Mouse (Mus musculus): ENCODE results near the gene Ddx31.

The Ddx31 gene

GRCm38 (mm10) chr2:28840222-28840951, at the start of gene Ddx31, which contains the start of gene Gtf3c4:
Gene Ddx31, plus strand, starts transcription at chr2:28840406.
Gene Gtf3c4, minus strand, starts transcription at chr2:28840360.
- in situ Hi-C loops (cut with MboI): no loop called here

GRCm38 (mm10) chr2:28792931-28793610, 47.1 kb upstream of the Ddx31 start:
- in situ Hi-C loops (cut with MboI): no loop called here

- in situ Hi-C loops (cut with MboI): no loop called here
Measured at GRCm38 (mm10) chr2:28794623-28795022, 45.6 kb upstream of the Ddx31 start.

DNA sequence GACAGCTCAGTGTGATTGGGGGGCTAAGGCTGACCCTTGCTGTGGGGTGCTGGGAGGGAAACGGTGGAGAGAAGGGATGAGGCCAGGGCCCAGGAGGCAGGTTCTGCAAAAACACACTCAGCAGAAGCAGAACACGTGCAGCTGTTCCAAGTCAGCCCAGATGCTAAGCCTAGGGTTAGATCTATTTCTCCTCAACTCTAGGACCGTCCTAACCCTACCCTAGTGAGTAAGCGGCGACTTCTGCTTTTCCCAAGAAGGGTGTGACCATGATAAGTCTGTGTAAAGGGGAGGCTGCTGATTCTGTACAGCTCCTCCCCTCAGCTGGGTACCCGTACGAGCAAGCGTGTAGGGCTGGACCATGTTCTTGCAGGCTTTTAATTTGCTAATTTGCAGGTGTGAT, 43.9 kb upstream of the Ddx31 start:
- in situ Hi-C loops (cut with MboI): no loop called here

DNA sequence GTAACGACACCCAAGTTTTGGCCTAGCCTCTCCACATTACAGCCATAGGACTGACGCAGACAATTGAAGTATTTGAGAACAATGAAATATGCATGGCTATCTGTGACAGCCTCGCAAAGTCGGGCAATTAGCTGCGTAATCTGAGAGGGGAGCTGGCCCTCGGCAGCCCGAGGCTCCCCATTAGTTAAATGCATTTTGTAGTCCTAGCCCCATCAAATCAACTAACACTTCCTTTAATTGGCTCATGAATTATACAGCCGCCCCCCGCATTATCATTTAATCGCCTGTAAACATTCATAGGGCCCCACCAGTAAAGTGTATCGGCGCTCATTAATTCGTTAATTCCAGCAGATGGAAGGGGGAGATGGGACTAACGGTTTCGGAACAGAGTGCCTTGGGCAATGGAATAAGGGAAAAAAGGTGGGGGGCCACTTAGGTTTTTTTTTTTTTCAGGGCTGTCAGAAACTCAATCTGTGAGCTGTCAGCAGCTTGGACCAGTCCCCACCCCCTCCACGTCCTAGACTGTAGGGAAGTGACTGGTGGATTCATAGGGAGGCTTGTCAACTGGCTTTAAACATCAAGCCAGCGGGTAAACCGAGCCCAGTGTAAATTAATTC, 42.6 kb upstream of the Ddx31 start:
- in situ Hi-C loops (cut with MboI): no loop called here

GRCm38 (mm10) chr2:28798390-28798789, 41.8 kb upstream of the Ddx31 start:
- in situ Hi-C loops (cut with MboI): no loop called here

DNA sequence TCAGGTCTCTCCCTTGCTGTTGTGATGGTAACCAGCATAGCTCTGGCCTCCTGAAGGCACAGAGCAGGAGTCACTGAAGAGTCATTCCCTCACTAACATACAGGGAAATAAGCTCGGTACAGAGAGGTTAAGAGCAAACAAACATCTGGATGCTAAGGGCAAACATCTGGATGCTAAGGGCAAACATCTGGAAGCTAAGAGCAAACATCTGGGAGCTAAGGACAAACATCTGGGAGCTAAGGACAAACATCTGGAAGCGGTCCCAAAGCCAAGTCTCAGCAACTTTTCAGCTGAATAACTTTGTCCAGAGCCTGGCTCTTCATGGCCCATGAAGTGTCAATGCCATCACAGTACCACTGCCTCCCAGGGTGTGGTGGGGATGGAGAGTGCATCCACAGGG, 40.6 kb upstream of the Ddx31 start:
- in situ Hi-C loops (cut with MboI): no loop called here

GRCm38 (mm10) chr2:28803406-28803805, 36.8 kb upstream of the Ddx31 start:
- in situ Hi-C loops (cut with MboI): no loop called here

- in situ Hi-C loops (cut with MboI): no loop called here
Measured at GRCm38 (mm10) chr2:28808841-28809240, 31.4 kb upstream of the Ddx31 start.

DNA sequence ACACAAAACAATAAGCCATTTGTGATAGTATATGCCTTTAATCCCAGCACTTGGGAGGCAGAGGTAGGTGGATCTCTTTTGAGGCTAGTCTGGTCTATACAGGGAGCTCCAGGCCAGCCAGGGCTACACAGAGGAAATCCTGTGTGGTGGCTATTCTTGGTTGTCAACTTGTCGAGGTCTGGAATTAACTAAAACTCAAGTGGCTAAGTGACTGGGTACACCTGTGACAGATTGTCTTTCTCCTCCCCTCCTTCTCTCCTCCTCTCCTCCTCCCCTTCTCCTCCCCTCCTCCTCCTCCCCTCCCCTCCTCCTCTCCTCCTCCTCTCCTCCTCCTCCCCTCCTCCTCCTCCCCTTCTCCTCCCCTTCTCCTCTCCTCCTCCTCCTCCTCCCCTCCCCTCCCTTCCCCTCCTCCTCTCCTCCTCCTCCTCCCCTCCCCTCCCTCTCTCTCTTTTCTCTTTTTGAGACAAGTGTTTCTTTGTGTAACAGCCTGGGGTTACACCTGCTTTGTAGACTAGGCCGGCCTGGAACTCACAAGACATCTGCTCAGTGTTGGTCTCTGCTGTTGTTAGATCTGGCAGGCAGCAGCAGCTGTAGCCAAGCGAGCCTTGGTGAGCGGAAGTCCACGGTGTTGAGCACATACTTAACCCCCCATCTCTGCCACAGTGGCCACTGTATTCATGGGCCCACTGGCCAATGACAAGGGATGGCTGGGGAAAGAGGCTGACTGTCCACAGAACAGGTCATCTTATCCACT, 29.8 kb upstream of the Ddx31 start:
- in situ Hi-C loops (cut with MboI): no loop called here

DNA sequence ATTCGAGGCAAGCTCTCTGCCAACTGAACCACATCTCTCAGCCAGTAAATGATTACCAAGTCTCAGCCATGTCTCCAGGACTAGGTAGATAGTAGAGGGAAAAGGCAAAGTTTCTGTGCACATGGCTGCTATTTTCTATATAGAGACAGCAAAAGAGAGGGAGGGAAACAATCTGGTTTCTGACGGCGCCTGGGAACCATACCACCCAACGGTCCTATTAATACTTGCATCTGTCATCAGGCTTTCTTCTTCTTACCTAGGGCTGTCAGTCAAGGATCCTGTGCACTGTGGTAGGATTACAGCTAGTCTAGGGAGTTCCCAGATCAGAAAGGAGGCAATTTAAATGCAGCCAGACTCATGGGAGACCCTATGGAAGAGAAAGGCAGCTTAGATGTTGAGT, 21.3 kb upstream of the Ddx31 start:
- in situ Hi-C loops (cut with MboI): no loop called here

- in situ Hi-C loops (cut with MboI): no loop called here
Measured at GRCm38 (mm10) chr2:28829265-28829664, 10.9 kb upstream of the Ddx31 start.

GRCm38 (mm10) chr2:28836181-28836940, 3.8 kb upstream of the Ddx31 start:
- in situ Hi-C loops (cut with MboI): no loop called here

DNA sequence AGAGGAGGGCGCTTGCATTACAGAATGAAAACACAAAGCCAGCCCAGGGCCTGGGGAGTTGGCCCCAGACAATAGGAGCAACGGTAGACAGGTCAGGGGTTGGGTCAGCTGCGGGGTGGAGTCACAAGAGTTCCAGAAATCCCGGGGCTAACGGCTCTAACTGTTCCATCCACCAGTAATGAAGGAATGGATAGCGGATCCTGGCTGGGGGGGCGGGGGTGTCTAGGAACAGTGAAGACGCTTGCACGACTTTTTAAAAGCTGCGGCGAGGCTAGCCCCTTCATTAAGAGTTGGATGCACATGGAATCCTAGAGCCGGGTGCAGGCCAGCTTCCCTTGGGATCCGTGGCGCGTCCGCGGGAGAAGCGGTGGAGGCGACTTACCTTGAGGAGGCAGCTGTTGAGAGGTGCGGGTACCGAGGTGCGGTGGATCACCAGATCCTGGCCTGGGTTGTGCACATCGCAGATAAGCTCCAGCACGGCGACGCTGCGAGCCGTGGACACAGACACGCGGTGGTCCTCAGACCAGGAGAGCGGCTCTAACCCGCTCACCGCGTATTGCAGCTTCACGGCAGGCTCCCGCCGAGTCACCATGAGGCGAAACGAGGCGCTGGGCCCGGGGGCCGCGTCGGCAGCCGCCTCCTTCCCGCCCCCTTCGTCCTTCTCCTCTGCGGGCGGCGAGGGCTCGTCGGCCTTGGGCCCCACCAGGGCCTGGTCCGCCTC, 545 bp upstream of the Ddx31 start:
- in situ Hi-C loops (cut with MboI): no loop called here

DNA sequence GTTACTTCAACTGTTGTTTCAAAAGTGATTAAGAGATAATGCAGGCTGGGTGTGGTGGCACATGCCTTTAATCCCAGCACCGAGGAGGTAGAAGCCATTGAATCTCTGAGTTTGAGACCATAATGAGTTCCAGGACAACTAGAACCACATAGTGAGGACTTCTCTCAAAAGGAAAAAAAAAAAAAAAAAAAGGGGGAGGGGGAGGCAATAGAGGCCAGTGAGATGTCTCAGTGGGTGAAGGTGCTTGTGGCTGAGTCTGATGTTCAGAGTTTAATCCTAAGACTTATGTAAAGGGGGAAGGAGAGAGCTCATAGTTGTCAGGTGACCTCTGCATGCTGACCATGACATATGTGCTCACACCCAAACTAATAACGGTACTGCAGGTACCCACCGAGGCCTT, 1.8 kb downstream of the Ddx31 start:
- in situ Hi-C loops (cut with MboI): no loop called here

GRCm38 (mm10) chr2:28848879-28849278, 8.7 kb downstream of the Ddx31 start:
- in situ Hi-C loops (cut with MboI): no loop called here

GRCm38 (mm10) chr2:28852594-28852993, 12.4 kb downstream of the Ddx31 start:
- in situ Hi-C loops (cut with MboI): no loop called here

DNA sequence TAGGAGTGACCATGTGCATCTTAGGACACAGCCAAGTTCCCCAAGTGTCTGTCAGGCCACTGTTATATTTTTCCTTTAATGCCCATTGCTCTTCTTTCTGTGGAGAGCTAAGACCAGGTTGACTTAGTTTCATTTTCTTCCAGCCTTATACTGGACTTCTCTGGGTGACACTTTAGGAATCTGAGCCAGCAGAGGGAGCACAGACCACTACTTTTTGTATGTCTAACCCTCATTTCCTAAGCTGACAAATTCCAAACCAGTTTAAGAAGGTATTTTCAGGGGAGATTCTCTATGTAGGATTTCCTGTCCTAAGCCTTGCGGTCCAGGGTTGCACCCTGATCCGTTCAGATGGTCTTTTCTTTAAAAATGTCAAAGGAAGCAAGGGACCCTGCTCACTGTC, 15.6 kb downstream of the Ddx31 start:
- in situ Hi-C loops (cut with MboI): no loop called here

- in situ Hi-C loops (cut with MboI): no loop called here
Measured at GRCm38 (mm10) chr2:28859303-28859702, 19.1 kb downstream of the Ddx31 start.

DNA sequence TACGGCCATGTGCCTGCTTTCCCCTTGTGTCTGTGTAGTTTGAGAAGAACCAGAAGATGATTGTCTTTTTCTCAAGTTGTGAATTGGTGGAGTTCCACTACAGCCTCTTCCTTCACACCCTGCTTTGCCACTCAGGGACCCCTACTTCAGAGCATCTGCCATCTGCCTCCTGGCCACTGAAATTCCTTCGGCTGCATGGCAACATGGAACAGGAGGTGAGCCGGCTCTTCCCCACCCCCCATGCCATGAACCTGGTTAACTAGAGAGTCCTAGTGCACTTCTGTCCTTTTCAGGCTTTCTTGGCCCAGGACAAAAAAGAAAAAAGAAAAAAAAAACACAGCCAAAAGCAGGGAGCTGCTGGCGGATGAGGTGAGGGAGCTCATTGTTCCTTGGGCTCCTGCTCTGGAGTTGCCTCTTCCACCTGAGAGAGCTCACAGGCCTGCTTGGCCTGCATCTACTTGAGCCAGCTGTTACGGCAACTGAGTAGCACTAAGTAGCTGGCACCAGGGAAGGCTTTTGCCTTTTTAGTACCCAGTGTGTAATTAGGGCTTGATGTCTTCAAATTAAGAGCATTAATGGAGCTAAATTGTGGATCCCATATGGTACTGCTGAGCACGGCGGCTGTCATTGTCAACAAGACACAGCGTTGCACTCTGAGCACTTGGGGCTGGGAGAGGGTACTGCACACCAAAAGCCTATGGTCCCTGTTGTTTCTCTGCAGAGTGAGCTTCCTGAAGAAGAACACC, 20.6 kb downstream of the Ddx31 start:
- in situ Hi-C loops (cut with MboI): no loop called here
